Mouse (Mus musculus) monocyte, adult 5-6 weeks (primary cell): ENCODE results near the gene F11r. TPM values are rescaled to one million over a fixed set of nuclear protein-coding genes. Genes with fewer than 3 reads are reported as not detected.
A peak's percentile ranks its signal among the peaks of the same experiment; 100 is the strongest.
"Not testable (repeated sequence)": the region's sequence is repeated elsewhere in the genome, so short reads cannot be mapped to it uniquely, and the experiment has no call there.

ENCODE experiments used
- ATAC-seq: fragments of 153-309, 156-312 bp; replicated peaks from 2 replicates; pipeline ENCODE4 v1.8.0; 2017; ENCODE audit warnings: mild to moderate bottlenecking; ENCODE audit not compliant: low TSS enrichment, insufficient number of reproducible peaks, severe bottlenecking, poor library complexity, low FRiP score
- total RNA-seq: library from RNA; stranded (forward); fragments of 200-1000, 200-491, 200-594 nt; gene quantifications from 3 replicates; pipeline ENCODE4 v1.2.3, GENCODE M21; 2017

Gene F11r
- total RNA-seq, 1 experiment from 2014 or later: 8.6 TPM

DNA sequence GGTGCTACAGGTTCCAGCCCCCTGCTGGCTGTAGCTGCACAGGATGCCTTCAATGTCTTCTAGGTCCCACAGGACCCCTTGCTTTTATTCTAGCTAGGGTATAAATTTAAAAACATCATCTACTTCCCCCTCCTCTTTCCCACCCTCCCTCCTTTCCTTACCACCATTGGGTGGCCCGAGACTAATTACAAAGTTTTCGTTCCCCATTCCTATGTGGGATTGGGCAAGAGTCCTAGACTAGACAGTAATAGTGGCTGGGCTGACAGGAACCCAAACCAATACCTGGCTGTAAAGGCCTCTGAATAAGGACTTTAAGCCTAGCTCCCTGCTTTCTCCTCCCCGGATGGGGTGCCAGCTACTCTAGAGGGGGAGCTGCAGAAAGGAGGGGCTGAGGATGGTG is 25.8 kb downstream of the F11r start:
- ATAC-seq: peak; percentile 74

DNA sequence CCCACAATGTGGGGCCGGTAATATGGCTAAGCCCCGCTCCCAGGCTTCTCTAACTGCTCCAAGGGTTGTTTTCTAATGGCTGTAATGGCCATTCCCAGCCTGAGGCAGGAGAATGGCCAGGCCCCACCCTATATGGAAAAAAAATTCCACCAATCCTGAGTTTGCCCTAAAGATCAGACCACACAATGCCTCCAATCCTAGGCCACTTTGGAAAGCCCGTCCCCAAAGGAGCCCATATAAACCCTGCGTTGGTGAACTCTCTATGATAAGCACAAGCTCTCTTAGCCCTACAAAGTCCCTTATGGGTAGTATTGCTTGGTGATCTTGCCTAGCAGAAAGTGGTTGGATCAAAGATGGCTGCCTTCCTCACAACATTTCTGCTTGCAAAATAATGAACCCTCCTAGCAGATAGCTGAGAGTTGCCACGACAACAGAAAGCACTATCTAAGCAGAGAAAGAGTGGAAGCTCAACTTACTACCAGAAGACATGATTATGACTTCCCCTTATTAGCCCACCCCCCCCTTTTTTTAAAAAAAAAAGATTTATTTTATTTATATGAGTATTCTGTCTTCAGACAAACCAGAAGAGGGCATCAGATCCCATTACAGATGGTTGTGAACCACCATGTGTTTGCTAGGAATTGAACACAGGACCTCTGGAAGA is 28.5 kb downstream of the F11r start:
- no peak for ATAC-seq

DNA sequence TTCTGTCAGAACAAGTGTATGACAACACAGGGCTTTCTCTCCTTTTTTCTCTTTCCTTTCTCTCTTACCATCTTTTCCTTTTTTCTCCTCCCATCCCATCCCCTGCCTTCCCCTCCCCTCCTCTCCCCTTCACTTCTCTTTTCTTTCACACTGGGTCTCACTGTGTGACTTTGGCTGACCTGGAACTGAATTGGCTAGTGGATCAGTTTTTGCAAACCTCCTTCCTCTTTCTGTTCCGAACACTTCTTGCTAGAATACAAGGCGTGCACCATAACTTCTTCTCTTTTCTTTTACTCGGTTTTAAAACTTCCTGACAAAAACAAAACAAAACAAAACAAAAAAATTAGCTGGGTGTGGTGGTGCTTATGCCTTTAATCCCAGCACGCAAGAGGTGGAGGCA is 29.2 kb downstream of the F11r start:
- peak; percentile 48 for ATAC-seq

DNA sequence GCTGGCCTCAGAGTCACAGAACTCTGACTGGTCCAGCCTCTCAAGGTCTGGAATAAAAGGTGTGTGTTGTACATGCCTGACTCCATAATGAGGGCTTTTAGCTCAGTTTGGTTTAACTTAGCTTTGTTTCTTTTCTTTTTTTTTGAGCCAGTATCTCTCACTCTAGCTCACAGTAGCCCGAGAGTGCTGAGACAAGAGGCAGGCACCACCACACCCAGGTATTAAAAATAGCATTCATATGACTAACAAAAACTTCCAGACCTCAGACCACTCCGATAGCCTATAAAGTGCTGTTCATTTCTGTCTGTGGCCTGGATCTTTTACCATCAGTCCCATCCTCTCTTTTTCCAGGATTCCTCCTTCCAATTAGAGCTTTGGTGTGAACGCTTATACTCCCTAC is 32.3 kb downstream of the F11r start:
- no peak for ATAC-seq

DNA sequence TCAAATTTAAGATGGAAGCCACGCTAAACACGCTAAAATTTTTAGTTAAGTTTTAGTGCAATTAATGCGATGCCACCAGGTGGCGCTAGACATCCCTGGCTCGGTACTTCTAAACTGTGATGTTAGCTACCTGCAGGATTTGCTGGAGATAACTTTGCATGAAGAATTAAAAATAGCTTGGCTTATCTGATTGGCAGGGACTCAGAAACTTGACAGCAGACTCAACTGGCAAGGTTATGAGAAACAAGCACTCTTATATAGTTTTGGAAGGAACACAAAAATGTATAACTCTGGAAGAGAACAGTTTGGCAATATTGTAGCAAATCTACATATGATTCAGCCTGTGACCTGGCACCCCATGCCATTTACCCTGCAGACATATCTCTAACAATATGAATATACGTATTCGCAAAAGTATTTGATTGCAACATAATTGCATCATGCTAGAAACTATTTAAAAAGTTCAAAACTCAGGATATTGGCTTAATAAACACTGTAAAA is 33.1 kb downstream of the F11r start:
- ATAC-seq: no peak

DNA sequence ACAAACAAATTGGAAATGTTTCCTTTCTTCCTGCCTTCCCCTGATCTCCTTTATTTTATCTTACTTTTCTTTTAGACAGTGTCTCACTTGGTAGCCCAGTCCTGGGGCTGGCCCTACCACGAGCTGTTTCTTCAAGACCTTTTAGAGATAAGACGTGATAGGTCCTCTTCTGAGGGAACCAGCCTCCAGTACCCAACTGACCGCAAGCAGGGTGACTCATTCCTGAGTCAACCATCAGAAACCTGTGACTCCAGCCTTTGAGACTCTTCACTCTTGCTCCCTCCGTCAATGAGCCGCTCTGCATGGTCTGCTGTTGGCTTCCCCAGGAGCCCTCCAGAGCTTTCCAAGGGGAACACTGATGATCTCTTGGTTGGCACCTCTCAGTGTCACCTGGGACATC is 33.6 kb downstream of the F11r start:
- peak; percentile 87 for ATAC-seq

DNA sequence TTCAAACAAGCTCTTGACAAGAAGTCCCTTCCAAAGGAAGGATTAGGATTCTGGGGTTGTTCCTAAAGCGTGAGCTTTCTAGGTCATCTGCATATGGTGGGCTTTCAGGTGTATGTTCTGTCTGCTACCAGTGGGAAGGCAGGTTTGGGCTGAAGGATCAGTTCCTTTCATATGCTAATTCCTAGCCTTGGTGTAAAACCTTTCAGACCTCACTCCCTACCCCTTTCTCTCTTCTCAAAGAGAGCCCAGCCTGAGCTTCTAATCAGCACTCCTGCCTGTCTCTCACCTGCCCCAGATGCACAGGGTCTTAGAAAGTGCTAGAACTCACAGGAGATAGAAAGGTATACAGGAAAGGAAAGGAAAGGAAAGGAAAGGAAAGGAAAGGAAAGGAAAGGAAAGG is 34.1 kb downstream of the F11r start:
- ATAC-seq: no peak

DNA sequence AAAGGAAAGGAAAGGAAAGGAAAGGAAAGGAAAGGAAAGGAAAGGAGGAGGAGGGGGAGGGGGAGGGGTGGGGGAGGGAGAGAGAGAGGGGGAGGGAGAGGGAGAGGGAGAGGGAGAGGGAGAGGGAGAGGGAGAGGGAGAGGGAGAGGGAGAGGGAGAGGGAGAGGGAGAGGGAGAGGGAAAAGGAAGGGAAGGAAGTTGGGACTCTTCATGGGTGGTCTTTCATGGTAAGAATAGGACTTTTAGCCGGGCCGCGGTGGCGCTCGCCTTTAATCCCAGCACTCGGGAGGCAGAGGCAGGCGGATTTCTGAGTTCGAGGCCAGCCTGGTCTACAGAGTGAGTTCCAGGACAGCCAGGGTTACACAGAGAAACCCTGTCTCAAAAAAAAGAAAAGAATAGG is 34.6 kb downstream of the F11r start:
- not testable (repeated sequence) for ATAC-seq

DNA sequence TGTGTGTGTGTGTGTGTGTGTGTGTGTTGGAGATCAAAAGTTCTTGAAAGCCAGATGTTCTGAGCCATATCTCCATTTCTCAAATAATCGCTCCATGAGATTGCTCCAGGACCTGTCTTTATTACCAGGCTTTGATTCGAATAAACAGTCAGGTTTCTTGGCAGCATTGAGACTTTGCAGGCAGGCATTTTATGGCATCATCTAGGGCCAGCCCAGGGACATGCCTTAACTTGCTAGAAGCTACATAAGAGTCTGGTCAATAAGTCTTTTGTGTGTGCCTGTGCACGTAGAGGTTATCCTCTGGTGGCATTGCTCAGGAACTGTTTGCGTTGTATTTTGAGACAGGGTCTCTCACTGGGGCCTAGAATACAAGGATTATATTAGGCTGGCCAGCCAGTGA is 36.2 kb downstream of the F11r start:
- ATAC-seq: no peak

DNA sequence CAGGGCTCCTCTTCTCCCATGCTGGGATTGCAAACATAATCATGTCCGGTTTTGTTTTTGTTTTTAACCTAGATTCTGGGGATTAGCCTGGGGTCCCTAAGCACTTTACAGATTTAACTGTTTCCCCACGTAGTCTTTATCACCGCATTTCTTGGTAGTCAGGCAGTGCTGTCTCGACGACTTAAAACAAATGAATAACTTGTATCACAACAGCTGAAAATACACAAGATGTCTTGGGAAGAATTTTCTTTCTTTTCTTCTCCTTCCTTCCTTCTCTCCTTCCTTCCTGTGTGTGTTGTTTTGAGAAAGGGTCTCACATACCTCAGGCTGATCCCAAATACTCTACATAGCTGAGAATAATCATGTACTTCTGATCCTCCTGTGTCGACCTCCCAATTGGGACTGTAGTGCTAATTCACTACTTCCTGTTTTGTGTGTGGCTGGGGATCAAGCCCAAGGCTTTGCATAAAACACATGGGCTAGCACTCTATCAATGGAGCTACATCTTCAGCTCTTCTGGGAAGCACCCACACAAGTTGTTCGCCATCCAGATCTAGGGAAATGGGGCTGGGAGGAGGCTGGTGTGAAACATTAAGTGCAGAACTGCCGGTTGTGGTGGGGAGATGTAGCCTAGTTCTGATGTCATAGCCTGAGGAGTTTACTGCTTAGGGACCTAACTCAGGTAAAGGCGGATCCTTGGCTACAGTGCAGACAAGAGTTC is 36.7 kb downstream of the F11r start:
- no peak for ATAC-seq

DNA sequence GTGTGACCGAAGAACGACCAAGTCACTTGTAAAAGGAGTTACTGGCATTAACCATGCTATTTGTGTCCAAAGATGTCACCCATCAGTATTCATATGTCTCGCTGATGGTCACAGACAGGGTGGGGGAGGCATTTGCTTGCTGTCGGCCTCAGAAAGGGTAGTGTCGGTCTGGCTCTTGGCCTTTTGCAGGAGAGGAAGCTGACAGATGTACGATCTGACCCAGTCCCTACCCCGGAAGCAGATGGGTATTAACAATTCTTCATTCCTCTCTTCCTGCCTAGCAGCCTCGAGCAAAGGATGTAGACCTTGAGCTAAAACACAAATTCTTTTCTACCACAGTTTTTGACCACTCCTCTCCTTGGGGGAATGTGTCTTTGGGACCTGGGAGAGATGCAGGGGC is 39.8 kb downstream of the F11r start:
- ATAC-seq: peak; percentile 84

DNA sequence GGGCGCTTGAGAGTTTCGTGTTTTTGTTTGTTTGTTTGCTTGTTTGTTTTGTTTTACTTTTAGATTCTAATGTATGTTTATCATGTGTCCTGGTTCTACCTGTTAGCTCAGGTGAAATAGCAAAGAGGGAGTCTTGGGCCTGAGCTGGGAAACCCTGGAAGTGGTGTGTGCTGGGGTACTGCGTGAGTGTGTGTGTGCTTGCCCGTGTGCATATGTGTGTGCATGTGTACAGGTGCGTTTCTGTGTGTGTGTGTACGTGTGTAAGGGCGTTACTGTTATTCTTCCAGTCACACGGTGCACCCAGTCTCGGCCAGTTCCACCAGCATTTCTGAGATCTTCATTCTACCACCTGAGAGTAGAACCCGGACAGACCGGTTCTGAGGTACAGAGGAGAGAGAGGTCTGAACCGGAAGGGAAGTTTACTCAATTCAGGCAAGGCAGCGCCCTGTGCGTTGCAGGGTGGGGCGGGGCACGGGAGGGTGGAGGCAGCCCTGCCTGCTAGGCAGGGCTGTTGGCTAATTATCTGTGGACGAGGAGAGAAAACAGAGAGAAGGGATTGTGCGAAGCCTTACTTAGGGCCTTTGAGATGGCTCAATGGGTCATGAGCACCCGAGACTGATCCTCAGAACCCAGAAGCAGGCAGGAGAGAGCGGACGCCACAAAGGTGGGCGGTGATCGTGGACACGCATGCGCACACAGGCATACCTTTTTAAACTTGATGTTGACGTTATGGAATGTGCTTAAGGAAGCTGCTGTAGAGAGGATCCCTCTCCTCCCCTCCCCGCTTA is 40.6 kb downstream of the F11r start:
- peak; percentile 50 for ATAC-seq

DNA sequence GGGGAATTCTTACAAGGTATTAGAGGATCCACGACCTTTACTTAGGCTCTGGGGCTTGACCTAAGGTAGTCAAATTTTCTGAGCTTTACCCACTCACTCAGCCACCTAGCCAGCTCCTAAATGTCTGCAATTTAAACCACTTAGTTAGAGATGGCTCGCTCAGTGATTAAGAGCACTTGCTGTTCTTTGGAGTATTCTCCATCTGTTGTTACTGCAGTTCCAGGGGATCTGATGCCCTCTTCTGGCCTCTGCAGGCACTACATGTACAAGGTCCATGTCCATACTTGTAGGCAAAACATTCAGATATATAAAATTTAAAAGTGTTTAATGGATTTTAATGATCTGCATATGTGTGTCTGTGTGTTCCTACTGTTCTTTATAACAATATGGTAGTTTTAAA is 41.6 kb downstream of the F11r start:
- peak; percentile 59 for ATAC-seq

DNA sequence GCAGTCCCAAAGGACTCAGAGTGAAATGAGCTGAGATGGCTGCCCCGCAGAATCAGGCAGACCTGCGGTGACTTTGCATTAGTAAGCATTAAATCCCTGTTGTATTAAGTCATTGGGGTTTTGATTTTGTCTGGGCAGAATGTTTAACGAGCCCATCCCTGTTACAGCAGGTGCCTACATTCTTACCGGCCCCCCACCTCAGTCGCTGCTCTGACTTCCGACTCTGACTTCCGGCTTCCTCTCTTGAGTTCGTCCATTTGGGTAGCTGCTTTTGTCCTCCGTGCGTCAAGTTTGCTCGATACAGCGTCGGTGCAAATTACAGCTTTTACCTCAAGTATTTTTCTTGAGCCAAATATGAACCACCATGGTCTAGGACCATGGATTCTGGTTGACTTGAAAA is 56.9 kb downstream of the F11r start:
- ATAC-seq: no peak

DNA sequence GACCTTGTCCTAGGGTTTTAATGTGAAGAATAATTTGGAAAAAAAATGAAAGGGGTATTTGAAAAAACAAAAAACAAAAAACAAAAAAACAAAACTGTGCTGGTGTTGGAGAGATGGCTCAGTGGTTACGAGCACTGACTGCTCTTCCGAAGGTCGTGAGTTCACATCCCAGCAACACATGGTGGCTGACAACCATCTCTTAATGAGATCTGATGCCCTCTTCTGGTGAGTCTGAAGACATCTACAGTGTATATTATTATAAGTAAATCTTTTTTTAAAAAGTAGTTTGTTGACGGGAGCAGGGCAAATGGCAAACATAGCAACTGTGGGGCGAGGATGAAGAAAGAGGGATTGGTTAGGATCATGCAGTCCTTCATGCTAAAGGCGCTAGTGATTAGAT is 58.0 kb downstream of the F11r start:
- ATAC-seq: no peak

DNA sequence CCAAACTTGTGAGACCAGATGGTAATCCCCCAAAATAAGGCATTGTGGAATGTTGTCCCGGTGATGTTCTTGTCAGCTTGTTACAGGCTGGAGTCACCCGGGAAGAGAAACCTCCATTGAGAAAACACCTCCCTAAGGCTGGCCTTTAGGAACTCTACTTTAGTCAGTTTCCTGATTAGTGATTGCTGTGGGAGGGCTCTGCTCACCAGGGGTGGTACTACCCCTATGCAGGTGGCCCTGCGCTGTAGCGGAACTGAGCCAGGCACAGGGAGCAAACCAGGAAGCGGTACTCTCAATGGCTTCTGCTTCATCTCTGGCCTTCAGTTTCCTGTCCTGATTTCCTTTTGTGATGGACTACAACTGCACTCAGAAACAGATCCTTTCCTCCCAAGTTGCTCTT is 62.5 kb downstream of the F11r start:
- ATAC-seq: no peak

DNA sequence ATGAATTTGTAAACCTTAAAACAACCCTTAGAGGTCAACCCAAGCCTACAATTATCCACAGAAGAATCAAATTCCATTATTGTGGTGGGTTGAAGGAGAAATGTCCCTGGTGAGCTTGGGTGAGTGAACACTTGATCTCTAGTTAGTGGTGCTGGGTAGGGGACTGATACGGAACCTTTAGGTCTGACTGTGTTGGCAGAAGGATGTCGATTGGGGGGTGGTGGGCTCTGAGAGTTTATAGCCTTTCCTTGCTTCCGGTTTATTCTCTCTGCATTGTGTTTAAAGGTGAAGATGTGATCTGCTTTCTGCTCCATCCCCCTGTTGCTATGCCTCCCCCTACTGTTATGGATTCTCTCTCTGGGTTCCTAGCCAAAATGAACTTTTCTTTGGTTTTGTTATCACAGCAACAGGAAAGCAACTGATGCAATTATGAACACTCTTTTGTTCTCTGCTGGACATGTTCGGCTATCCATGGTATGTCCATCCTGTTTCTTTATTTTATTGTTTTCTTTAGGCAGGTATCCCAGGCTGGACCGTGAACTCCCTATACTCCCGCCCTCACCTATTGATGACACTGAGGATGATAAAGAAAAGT is 63.8 kb downstream of the F11r start:
- ATAC-seq: no peak

DNA sequence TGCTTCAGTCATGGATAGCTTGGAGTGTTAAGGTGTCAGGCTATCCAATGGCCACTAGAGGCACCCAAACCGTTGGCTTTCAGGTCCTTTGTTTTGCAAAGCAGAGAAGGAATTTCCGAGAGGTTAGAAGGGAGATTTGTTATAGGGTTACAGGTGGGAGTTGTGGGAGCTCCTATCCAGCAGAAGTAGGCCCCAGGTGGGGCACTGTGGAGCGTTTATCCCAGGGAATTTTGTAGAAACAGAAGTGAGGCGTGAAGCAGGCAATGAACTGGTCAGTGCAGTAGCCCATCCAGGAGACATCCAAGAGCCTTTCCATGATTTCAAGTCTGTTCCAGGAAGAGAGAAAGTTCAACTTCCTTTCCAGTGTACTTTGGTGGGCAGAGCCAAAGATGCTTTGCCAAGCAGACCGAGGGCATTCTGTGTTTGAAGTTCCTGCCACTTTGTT is 64.3 kb downstream of the F11r start:
- no peak for ATAC-seq
